Mouse (Mus musculus) C2C12 (cell line): ENCODE measurements at regions not wholly inside any gene's neighbourhood (a gene's known extent, or its start where the extent isn't known, plus 50 kb on each side); places are given as distances from the start of the nearest gene placed in this dataset.

Experiments
- CEBPB ChIP-seq: IDR thresholded peaks from one replicate; pipeline ENCODE4 v1.6.1; 2011; ENCODE audit warnings: low read depth, mild to moderate bottlenecking, control low read depth, moderate library complexity
- CTCF ChIP-seq: IDR thresholded peaks from one replicate; pipeline ENCODE4 v1.5.1; 2011; ENCODE audit not compliant: control insufficient read depth, insufficient read depth, insufficient read length
- FOSL1 ChIP-seq: IDR thresholded peaks from one replicate; pipeline ENCODE4 v1.8.0; 2011; ENCODE audit warnings: mild to moderate bottlenecking, low read length; ENCODE audit not compliant: poor library complexity, insufficient read depth, severe bottlenecking
- MAX ChIP-seq: IDR thresholded peaks from one replicate; pipeline ENCODE4 v1.6.1; 2011; ENCODE audit warnings: mild to moderate bottlenecking, control low read depth
- MYOD1 ChIP-seq: IDR thresholded peaks from one replicate; pipeline ENCODE4 v1.6.1; 2011; ENCODE audit warnings: low read depth; ENCODE audit not compliant: control insufficient read depth, insufficient read length
- MYOG ChIP-seq: IDR thresholded peaks from one replicate; pipeline ENCODE4 v1.6.1; 2011; ENCODE audit not compliant: control insufficient read depth, insufficient read length; ENCODE audit errors: extremely low read depth
- USF1 ChIP-seq: IDR thresholded peaks from one replicate; pipeline ENCODE4 v1.6.1; 2011; ENCODE audit warnings: low read depth, mild to moderate bottlenecking, control low read depth, moderate library complexity

GRCm38 (mm10) chr14:114857171-114857570, 234.8 kb upstream of the Gpc5 start:
- TF ChIP-seq MYOD1 (no peak), USF1 (no peak), CTCF (no peak), MYOG (no peak), MAX (no peak), CEBPB (no peak), FOSL1 (no peak)
